Mouse (Mus musculus): ENCODE measurements around the gene Unc13d.

GRCm38 (mm10) chr11:116103572-116103971 is 25.8 kb upstream of the Unc13d start:
- TF ChIP-seq CTCF (IDR thresholded peaks at IDR 0.05; ENCODE audit: low read depth): no peak
- TF ChIP-seq EP300 (optimal IDR thresholded peaks at IDR 0.05): no peak

Data from stomach, postnatal 0 days (tissue).